Mouse (Mus musculus): ENCODE data around the gene Synm.

GRCm38 (mm10) chr7:67797065-67797464 is 37.5 kb upstream of the Synm start:
- no peak for TF ChIP-seq TAL1 (IDR thresholded peaks at IDR 0.05; ENCODE audit: low read length)
- no peak for TF ChIP-seq GATA1 (IDR thresholded peaks at IDR 0.05; ENCODE audit: low read length)
